Mouse (Mus musculus) bone marrow, adult 2 months (tissue): ENCODE measurements around the gene Dusp12.

ENCODE experiments used
- CTCF ChIP-seq: fragments of 200-500 bp; IDR thresholded peaks from 2 replicates; pipeline ENCODE4 v1.5.1; 2011; ENCODE audit warnings: low read length, control low read depth; ENCODE audit not compliant: control insufficient read depth, insufficient read depth
- POLR2A ChIP-seq: fragments of 200-500 bp; IDR thresholded peaks from 2 replicates; pipeline ENCODE4 v1.6.1; 2011; ENCODE audit warnings: low read depth, mild to moderate bottlenecking, control low read depth, low read length, borderline replicate concordance; ENCODE audit not compliant: control insufficient read depth

DNA sequence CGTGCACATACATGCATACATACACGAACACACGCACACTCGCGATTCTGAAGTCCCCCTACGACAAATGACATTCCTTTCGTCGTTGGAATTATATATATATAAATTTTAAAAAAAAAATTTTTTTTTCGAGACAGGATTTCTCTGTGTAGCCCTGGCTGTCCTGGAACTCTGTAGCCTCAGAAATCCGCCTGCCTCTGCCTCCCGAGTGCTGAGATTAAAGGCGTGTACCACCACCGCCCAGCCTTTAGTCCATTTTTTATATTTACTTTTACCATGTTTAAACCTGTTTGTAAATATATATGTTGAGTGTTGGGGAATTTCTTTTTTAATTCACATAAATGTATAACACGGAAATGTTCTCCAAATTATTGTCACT is 16.4 kb downstream of the Dusp12 start:
- no peak for TF ChIP-seq CTCF
- no peak for TF ChIP-seq POLR2A
